Mouse (Mus musculus) C2C12 (cell line): ENCODE results near the gene Ltbp1. TPM values are rescaled to one million over a fixed set of nuclear protein-coding genes. Genes with fewer than 3 reads are reported as not detected.

Source experiments
- H3K27me3 ChIP-seq: one replicate; pipeline ENCODE4 v1.6.1; 2011; ENCODE audit not compliant: control insufficient read depth, insufficient read depth, insufficient read length
- H3K36me3 ChIP-seq: one replicate; pipeline ENCODE4 v1.6.1; 2011; ENCODE audit not compliant: control insufficient read depth, insufficient read depth
- H3K4me3 ChIP-seq: one replicate; pipeline ENCODE4 v1.5.1; 2011; ENCODE audit warnings: mild to moderate bottlenecking, control low read depth; ENCODE audit not compliant: poor library complexity, insufficient read depth, severe bottlenecking
- H3K79me2 ChIP-seq: one replicate; pipeline ENCODE4 v1.6.1; 2011; ENCODE audit not compliant: control insufficient read depth, insufficient read depth
- H3K79me3 ChIP-seq: one replicate; pipeline ENCODE4 v1.6.1; 2011; ENCODE audit warnings: low read depth, control low read depth
- H3ac ChIP-seq: one replicate; pipeline ENCODE3; 2011; ENCODE audit warnings: low read depth; ENCODE audit not compliant: control insufficient read depth, insufficient read length
- CEBPB ChIP-seq: IDR thresholded peaks from one replicate; pipeline ENCODE4 v1.6.1; 2011; ENCODE audit warnings: low read depth, mild to moderate bottlenecking, control low read depth, moderate library complexity
- CTCF ChIP-seq: IDR thresholded peaks from one replicate; pipeline ENCODE4 v1.5.1; 2011; ENCODE audit not compliant: control insufficient read depth, insufficient read depth, insufficient read length
- FOSL1 ChIP-seq: IDR thresholded peaks from one replicate; pipeline ENCODE4 v1.8.0; 2011; ENCODE audit warnings: mild to moderate bottlenecking, low read length; ENCODE audit not compliant: poor library complexity, insufficient read depth, severe bottlenecking
- MAX ChIP-seq: IDR thresholded peaks from one replicate; pipeline ENCODE4 v1.6.1; 2011; ENCODE audit warnings: mild to moderate bottlenecking, control low read depth
- MYOD1 ChIP-seq: IDR thresholded peaks from one replicate; pipeline ENCODE4 v1.6.1; 2011; ENCODE audit warnings: low read depth; ENCODE audit not compliant: control insufficient read depth, insufficient read length
- MYOG ChIP-seq: IDR thresholded peaks from one replicate; pipeline ENCODE4 v1.6.1; 2011; ENCODE audit not compliant: control insufficient read depth, insufficient read length; ENCODE audit errors: extremely low read depth
- USF1 ChIP-seq: IDR thresholded peaks from one replicate; pipeline ENCODE4 v1.6.1; 2011; ENCODE audit warnings: low read depth, mild to moderate bottlenecking, control low read depth, moderate library complexity
- polyA plus RNA-seq: library from polyadenylated mRNA; unstranded; fragments of >200 nt; fragmentation: generic; extraction: Trizol; gene quantifications from one replicate; pipeline ENCODE4 v1.2.1, GENCODE M21; 2012; ENCODE audit warnings: missing spikeins

Ltbp1 gene
- polyA plus RNA-seq, 1 experiment = 41.8 TPM

DNA sequence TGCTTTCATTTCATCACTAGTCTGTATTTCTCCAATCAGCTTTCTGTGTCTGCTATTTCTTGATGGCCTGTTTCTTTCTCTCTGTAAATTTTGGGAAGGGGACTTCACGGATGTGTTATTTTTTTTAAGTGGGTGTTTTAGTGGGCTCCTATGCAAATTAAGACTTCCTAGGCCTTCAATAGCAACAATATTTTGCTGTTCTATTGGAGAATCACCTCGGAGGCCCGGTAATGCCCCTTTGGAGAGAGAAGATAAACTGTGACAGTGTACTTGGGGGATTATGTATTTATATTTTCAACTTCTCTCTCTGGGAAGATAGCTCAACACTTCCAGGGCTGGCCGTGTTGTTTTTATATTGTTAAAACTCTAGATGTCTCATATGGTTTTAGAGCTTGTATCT is 383.0 kb downstream of the Ltbp1 start:
- Histone ChIP-seq H3K4me3 (no peak overlapping the region), H3K79me2 (no peaks in the 10 kb centered on the region), H3K36me3 (peaks cover 63% of the 10 kb centered on the region), H3K79me3 (no peaks in the 10 kb centered on the region), H3K27me3 (no peaks in the 10 kb centered on the region), H3ac (no peak overlapping the region)
- TF ChIP-seq CTCF (no peak), USF1 (no peak), MYOD1 (no peak), CEBPB (no peak), FOSL1 (no peak), MYOG (no peak), MAX (no peak)

DNA sequence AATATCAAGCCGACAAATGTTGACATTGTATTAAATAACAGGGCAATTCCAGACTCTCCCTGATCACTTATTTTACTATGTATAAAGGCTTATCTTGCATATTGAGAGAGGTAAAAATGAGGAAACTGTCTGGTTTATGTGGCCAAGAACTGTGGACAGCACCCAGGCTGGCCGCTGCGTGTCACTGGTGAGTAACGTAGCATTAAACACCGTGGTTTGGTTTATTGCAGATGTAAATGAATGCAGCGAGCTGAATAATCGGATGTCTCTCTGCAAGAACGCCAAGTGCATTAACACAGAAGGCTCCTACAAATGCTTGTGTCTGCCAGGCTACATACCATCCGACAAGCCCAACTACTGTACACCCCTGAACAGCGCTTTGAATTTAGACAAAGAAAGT is 384.8 kb downstream of the Ltbp1 start:
- TF ChIP-seq USF1 (no peak), MYOG (no peak), FOSL1 (no peak), CTCF (no peak), MYOD1 (no peak)
- no peaks in the 10 kb centered on the region for H3K79me3 ChIP-seq
- no peaks in the 10 kb centered on the region for H3K27me3 ChIP-seq
- H3K36me3 ChIP-seq = peaks cover 48% of the 10 kb centered on the region
- H3K4me3 ChIP-seq = no peak overlapping the region
- H3ac ChIP-seq = no peak overlapping the region
- no peaks in the 10 kb centered on the region for H3K79me2 ChIP-seq

DNA sequence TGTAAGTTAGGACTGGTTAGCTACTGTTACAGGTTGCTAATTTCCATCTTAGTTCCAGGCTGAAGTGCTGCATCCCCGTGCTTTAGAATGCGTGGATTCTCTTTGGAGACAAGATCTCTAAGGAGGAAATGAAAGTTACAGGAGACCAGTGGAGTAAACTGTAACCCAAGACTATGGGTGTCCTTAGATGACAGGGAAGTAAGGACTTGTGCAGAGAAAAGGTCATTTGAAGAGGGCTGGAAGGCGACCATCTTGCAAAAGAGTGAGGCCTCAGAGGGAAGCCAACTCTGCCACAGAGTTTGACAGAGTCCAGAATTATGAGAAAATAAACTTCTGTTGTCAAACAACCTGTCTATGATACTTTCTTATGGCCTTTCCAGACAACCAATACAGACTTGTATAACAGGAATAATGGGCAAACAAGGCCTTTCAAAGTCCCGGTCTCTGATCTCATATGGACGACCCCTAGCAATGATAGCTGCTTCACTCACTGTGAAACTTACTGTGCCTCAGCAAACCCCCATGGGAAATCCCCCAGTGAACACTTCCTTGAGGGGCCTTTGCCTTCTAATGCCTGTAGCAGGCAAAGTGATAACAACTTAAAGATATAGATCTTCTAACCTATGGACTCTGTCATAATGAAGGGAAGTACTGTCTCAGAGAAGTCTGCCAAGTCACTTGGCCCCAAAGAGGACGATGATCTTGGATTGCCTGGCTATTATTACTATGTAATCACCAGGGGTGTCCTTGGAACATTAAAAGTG is 386.2 kb downstream of the Ltbp1 start:
- Histone ChIP-seq H3K79me3 (no peaks in the 10 kb centered on the region), H3ac (no peak overlapping the region), H3K79me2 (no peaks in the 10 kb centered on the region), H3K4me3 (no peak overlapping the region), H3K36me3 (peaks cover 41% of the 10 kb centered on the region), H3K27me3 (no peaks in the 10 kb centered on the region)
- TF ChIP-seq CEBPB = no peak
- no peak for TF ChIP-seq FOSL1
- no peak for TF ChIP-seq MYOG
- TF ChIP-seq MAX = no peak
- TF ChIP-seq CTCF = no peak
- no peak for TF ChIP-seq USF1
- no peak for TF ChIP-seq MYOD1

DNA sequence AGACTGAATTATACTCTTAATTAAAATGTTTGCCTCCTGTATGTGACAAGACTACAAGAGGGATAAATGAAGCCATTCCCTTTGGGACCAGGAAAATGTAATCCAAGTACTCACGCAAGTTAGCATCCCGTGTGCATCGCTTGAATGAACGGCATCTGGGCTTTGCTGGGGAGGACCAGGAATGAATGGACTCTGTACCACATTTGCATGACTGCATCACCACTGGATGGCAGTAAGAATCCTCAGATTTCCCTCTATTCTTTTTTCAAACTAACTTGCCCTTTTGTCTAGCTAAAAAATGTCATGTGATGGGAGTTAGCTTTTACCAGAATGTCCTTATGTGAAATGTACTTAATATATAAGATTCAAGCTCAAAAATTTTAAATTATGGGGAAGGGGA is 401.0 kb downstream of the Ltbp1 start:
- TF ChIP-seq CTCF (no peak), MYOG (no peak), CEBPB (no peak), MAX (no peak)
- H3K4me3 ChIP-seq = no peak overlapping the region
- no peaks in the 10 kb centered on the region for H3K27me3 ChIP-seq

DNA sequence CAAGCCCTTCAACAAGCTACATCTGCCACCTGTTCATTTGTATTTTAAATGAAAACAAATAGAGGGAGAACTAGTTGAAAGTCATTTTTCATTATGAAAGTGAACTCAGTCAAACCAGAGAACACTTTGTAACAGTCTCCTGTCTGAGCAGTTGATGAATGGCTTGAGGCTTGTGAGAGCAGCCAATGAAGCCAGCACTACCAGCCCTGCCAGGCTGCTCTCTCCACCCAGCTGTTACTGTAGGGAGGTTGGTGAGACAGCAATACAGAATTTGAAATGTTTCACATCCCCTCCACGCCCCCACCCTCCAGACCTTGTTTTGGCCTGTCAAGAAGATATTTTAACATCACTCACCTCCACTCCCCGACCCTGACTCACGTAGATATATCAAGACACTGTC is 411.5 kb downstream of the Ltbp1 start:
- no peak for TF ChIP-seq MAX
- no peak for TF ChIP-seq MYOD1
- no peak for TF ChIP-seq CTCF

More for the DNA sequence above, 401.0 kb downstream of the Ltbp1 start:
- no peaks in the 10 kb centered on the region for H3K79me3 ChIP-seq
- no peaks in the 10 kb centered on the region for H3K79me2 ChIP-seq
- no peaks in the 10 kb centered on the region for H3K36me3 ChIP-seq
- no peak overlapping the region for H3ac ChIP-seq

DNA sequence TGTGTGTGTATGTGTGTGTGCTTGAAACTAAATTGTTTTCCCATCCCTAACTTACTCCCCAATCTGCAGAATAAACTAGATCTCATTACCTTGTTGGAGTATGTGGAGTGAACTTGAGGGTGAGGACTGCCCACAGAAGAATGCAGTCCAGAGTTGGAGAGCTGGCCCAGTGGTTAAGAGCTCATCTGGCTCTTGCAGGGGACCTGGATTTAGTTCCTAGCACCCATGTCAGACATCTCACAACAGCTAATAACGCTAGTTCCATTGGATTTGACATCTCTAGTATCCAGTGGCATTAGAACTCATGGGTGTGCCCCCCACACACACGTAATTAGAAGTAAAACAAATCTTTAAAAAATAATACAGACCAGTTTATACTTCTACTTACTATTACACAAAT is 428.8 kb downstream of the Ltbp1 start:
- H3K4me3 ChIP-seq = no peak overlapping the region
- H3K36me3 ChIP-seq = no peaks in the 10 kb centered on the region
- no peaks in the 10 kb centered on the region for H3K79me2 ChIP-seq
- no peak overlapping the region for H3ac ChIP-seq
- TF ChIP-seq MAX = no peak
- no peak for TF ChIP-seq MYOG
- TF ChIP-seq MYOD1 = no peak
- no peak for TF ChIP-seq CTCF
- no peak for TF ChIP-seq USF1
- TF ChIP-seq CEBPB = no peak
- no peak for TF ChIP-seq FOSL1
- no peaks in the 10 kb centered on the region for H3K27me3 ChIP-seq
- H3K79me3 ChIP-seq = no peaks in the 10 kb centered on the region

More for the DNA sequence above, 411.5 kb downstream of the Ltbp1 start:
- Histone ChIP-seq H3K36me3 (no peaks in the 10 kb centered on the region), H3K79me3 (no peaks in the 10 kb centered on the region), H3ac (no peak overlapping the region), H3K27me3 (no peaks in the 10 kb centered on the region), H3K4me3 (no peak overlapping the region), H3K79me2 (no peaks in the 10 kb centered on the region)
